Mouse (Mus musculus) lung, adult 2 months (tissue): Measurements from ENCODE around the gene Dcbld1.

Experiments used
- CTCF ChIP-seq: fragments of 200-500 bp; IDR thresholded peaks from 2 replicates; pipeline ENCODE4 v1.5.1; 2011; ENCODE audit warnings: mild to moderate bottlenecking, low read length, control low read depth; ENCODE audit not compliant: insufficient read depth
- POLR2A ChIP-seq: fragments of 200-500 bp; IDR thresholded peaks from 2 replicates; pipeline ENCODE4 v1.6.1; 2011; ENCODE audit warnings: low read depth, mild to moderate bottlenecking, control low read depth, low read length, borderline replicate concordance; ENCODE audit errors: extremely low read depth

DNA sequence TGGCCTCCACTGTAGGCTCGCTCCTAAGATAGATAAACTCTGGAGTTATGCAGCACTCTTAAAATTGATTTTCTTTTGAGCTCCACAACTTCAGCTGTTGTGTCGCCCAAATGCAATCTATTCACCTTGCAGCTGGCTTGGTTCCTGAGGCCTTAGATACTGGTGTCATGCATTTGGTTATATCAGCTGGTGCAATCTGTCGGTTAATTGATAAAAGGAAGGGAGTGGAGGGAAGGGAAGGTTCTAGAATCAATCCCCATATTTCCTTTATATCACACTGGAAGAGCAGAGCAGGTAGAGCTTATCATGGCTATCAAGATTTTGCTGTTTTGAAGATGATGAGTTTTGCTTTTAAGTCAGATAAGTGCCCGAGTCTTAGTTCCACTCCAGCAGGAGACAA is 26.8 kb downstream of the Dcbld1 start:
- no peak for TF ChIP-seq CTCF
- TF ChIP-seq POLR2A, result no peak
